Mouse (Mus musculus) retina, postnatal 1 day (tissue): ENCODE measurements around the gene Lman1l.
A peak's percentile ranks its signal among the peaks of the same experiment; 100 is the strongest.

Source experiments
- DNase-seq: peaks from one replicate; pipeline ENCODE4 v3.0.0-alpha.2; 2012

The Lman1l gene

DNA sequence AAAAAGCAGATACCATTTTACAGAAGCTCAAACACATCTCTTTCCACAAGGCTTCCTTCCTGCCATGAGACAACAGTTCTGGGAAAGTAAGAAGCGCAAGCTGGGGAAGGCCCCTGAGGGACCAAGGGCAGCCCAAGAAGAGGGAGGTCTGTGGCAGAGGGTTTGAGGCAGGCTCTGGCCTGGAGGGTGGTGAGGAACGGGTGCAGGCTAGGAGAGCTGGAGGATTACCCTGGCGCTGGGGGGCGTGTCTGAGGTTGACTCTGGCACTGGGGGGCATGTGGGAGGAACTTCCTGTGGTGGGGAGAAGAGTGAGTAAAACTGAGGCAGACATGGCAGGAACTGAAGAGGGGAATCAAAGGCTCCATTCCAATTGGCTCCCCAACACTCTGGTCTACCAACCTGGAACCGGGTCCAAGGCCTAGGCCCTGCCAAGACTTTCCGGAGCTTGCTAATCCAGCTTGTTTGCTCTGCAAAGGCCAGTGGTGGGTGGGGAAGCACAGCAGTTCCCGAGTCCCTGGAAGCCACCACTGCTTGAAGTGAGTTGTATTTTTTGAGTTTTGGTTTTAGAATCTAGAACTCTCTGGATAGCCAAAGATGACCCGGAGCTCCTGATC lies 2.9 kb downstream of the Lman1l start:
- DNase-seq: no peak

DNA sequence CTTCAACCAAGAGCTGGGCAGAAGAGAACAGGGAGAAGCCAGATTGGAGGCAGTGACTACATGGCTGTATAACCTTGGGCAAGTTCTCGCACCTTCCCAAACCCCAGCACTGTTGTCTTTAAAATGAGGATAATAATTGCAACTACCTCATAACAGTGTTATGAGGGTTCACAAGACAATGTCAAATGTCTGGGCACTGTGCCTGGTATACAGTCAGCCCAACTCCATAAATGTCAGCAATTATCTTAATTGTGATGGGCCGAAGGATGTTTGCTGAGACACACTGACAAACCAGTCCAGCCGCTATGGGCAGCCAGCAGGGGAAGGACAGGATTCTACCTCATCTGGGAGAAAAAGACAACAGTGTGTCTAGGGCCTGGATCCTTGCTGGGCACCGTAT lies 5.8 kb downstream of the Lman1l start:
- DNase-seq: no peak

DNA sequence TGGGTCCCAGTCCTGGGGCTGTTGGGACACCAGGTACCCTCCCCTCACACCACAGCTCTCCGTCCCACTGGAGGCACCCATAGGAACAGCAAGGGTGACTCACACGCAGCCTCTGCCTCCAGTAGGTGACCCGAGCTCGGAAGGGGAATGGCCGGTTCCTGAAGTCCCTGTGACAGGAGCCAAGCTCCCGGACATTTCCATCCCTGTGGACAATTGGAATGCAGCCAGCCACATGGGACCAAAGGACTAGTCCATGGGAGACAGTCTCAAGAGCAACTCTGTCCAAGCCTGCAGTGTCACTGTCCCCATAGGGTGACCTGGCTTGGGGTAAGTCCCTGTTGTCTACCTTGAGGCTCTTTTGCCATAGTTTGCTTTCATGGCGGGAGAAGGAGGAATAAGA lies 6.6 kb downstream of the Lman1l start:
- no peak for DNase-seq

DNA sequence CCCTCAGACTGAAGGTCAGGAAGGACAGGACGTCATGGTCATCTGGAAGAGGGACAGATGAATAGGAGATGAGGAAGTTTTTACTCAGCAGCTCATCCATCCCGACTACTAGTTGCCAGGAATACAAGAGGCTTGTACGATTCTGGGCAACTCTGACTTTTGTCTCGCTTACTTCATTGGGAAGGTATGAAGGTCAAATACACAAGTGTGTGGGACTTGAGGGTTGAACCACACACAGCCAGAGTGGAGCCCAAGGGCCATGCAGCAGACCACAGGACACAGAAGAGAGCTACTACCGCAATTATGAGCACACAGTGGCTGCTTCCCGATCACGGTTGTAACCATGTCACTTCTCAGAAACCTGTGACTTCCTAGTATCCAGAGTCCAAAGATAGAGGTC lies 8.0 kb downstream of the Lman1l start:
- DNase-seq: no peak

DNA sequence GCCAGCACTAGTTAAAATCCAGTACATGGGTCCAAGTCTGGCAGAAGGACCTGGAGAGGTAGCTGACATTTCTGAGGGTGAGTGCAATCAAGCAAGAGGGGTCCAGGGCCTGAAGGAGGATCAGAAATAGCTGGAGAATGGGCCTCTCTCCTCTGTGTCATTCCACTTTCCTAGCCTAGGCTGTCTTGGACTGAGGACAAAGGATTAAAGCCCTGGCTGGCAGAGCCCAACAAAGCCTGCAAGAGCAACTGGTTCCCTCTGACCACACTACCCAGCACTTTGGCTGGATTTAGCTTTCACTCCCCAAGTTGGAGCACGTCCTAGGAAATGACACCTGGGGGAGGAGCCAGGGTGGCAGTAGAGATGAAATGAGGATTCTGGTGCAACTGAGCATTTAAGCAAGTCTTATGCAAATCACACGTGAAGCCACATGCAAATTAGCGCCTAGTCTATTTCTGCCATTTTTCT lies 10.2 kb downstream of the Lman1l start:
- DNase-seq: no peak

DNA sequence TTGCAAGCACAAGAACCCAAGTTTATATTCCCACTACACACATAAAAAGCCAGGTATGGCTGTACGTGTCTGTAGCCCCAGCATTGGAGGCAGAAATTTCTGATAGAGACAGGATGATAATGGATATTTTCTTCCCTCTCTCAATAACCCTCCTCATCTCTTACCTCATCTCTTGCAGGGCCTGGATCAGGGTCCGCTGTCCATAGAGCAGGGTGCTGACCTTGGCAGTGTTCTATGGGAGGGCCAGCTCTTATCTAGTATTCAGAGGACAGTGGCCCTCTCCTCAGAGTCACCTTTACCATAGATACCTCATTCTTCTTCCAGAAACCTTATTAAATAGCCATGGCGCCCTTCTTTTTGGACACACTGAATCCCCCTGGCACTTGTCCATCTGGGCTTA lies 10.8 kb downstream of the Lman1l start:
- DNase-seq: no peak

DNA sequence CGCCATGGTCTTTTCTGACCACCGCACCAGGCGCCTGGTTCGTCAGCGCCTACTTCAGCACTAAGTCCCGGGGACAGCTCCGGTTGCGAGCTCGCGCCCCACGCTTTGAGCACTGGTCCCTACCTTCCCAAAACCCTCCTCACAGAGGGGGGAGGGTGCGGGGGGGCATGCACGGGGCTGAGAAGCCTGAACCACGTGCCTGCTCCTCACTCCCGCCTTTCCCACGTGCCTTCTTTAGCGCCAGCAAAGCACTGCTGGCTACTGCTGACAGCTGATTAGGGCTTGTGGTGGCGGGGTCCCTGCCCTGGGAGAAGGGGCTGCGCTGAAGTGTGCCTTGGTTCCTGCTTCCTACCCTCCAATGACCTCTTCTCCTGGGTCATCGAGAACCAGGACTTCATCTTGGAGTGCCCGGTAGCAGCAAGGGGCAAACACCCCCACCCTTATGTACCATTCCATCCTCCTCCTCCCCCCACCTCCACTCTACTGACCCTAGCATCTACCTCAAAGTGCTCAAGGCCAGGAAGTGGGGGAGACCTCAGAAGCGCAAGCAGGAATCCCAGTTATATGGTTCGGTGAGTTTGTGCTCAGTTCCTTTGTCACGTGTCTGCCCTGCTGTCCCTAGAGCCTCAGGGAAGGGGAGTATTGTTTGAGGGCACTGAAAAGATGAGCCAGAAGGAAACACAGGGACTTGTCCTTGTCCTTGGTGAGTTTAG lies 14.3 kb downstream of the Lman1l start, which contains the start of gene Cplx3:
Gene Cplx3 (minus strand): TSS at position 143 of the 713 bp plus-strand sequence.
- peak; percentile 89 for DNase-seq

DNA sequence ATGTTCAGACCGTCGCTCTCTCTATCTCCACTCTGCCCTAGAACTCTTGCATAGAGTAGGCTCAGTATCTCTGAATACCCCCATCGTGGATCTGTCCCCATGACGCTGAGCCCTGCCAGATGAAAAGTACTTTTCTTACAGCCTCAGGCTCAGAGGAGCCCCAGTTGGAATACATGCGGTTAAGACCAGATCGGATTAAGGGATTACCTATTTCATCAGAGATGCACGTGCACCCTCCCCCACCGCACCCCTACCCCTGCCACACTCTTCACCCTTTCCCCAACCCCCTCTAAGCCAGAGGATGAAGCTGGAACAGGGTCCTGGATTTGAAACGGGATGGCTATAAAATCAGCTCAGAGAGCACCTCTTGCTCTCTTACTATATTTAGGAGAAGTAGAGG lies 15.1 kb downstream of the Lman1l start:
- DNase-seq: peak; percentile 84

DNA sequence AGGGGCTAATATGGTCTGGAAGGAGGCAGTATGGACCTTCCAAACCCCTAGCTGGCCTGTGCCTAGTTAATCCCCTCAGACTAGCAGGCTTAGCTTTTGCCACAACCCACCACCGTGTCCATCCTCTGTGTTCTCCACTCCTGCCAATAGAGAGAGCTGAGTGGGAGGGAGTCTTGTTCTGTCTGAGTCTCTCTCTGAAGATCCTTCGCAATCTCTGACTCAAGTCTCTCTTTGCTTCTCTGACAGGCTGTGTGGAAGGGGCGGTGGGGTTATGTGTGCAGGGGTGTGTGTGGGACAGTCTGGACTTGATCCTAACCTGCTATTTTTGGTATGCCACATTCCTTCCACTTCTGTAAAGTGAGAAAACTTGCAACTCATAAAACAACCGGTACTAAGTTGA lies 15.7 kb downstream of the Lman1l start:
- peak; percentile 50 for DNase-seq

DNA sequence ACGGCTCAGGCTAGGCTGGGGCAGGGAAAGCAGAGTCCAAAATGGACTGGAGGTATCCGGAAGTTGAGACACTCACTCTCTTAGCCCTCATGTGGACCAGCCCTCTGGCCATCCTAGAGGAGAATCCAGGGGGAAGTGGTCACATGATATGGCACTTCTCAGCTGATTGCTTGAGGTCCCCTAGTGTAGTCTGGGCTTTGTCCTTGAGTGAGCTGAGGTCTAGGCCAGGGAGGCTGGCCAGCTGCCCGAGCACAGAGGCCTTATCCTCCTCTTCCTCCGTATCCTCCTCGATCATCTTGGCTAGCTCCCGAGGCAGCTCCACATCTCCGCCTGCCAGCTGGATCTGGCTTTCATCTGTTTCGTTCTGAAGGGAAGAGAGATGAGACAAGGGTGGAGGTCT lies 18.5 kb downstream of the Lman1l start:
- no peak for DNase-seq

DNA sequence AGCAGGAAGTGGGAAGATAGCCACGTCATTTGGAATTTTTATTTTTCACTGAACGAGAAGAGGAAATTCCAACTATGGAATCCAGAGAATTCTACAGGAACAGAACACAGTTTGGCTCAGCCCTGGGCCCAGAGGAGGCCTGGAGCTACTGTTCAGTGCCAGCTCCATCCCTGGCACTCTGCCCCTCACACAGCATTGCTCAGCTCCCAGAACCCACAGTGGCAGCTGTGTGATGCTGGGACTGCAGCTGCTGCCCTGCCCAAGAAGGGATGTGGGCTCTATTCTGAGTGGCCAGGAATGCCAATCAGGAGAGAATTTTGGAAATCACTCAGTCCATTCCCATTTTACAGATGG lies 19.2 kb downstream of the Lman1l start:
- DNase-seq: no peak

DNA sequence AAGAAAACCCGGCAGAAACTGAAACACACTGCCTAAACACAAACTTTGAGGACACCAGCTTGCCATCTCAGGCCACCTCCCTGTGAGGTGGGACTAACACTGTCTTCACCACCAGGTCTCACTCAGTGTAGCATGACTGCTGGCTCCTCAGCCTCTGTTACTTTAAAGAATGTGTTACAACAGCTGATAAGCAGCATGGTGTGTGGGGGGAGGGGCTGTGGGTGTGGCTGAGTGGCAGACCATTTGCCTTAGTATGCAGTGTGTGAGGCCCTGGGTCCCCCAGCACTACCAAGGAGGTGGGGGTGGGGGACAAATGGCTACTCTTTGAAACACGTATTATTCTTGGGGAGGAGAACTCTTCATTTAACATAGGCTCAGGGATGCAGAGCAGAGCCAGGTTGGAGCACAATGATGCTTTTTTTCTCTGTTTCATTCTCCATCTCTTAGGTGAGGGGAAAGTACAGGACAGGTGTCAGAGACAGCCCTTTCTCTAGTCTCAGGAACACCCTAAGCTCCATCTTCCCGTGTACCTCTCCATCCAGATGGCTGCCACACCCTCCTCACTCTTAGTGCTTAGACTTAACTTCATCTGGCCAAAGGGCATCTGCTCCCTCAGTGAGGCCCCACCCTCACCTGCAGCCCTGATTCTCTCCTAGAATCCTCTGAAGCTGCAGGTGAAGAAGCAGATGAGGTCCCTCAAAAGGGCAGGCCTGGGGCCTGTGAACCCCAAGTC lies 19.8 kb downstream of the Lman1l start:
- DNase-seq: peak; percentile 44

DNA sequence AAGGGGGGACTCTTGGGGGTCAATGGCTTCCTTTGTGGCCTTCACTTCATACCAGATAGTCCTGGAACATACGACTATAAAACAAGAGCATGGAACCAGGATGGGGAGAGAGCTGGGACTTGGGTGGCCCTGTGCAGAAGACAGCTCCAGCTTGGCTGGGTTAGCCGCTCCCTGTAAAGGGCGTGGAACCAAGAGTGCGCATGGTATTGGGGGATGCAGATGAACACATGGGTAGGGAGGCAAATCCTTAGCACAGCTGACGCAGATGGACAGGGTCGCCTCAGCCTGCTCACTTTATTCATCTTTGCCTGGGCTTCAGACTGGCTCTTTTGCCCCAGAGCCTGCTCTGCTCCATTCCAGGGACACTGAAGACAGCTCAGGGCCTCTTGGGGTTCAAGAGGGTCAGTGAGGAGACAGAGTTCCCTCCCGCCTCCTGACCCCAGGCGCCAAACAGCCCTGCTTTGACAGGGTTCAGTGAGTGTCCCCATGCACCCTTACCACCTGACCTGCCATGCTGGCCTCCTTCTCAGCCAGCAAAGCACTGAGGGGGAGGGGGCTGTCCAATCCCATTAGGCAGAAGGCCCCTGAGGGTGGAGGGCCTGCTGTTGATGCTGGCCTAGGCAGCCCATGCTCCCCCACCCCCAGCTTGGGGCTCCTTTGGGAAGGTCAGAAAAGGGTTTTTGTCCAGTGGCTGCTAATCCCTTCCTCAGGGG lies 21.6 kb downstream of the Lman1l start:
- DNase-seq: peak; percentile 92

DNA sequence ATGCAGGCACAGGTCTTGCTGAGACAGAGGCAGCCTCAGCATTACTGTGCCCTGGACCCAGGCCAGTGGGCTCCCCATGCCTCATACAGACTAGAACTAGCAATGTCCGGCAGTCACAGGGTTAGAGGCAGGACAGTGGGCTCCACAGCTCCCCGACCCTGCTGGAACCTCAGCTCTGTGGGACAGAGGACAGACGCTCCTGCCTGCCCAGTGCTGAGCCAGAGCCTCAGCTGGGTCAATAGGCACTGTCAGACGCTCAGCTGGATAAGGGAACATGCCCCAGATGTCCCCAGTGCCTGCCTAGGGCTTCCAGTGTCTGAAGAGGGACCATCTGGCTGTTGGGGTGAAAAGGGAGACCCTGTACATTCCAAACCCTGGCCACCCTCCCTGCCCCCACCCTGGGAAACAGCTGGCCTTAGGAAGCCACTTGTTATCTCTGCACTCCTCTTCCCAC lies 22.6 kb downstream of the Lman1l start:
- peak; percentile 82 for DNase-seq

DNA sequence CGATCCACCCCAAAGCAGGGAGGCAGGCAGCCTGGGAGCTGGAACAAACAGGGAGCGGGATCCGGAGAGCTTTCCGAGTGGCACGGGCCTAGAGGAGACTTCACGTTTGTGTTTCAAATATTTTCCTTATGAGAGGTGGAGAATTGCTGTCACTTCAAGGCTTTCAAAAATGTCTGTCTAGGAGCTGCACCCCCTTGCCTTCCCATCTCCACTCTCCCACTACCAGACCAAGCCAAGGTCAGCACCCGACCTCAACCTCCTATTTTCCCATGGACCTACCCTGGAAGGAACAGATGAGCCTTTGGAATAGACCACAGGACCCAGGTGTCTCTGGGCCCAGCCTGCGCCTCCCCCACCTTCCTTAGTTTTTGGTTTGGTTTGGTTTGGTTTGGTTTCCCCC lies 23.3 kb downstream of the Lman1l start:
- DNase-seq: no peak

DNA sequence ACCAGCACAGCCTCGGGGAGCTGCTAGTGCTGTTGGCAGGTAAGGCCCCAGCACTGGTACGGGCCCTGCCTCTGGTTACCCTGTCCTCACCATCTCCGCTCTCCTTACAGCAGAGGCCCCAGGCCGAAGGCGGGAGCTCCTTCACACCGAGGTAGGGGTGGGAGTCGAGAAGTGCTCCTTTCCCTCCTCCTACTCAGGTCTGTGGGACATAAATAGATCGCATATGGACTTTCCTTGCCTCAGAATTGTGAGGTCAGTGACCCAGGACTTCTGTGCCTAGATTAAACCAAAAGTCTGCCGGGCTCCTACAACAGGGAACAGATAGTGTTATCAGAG lies 26.4 kb downstream of the Lman1l start:
- no peak for DNase-seq

DNA sequence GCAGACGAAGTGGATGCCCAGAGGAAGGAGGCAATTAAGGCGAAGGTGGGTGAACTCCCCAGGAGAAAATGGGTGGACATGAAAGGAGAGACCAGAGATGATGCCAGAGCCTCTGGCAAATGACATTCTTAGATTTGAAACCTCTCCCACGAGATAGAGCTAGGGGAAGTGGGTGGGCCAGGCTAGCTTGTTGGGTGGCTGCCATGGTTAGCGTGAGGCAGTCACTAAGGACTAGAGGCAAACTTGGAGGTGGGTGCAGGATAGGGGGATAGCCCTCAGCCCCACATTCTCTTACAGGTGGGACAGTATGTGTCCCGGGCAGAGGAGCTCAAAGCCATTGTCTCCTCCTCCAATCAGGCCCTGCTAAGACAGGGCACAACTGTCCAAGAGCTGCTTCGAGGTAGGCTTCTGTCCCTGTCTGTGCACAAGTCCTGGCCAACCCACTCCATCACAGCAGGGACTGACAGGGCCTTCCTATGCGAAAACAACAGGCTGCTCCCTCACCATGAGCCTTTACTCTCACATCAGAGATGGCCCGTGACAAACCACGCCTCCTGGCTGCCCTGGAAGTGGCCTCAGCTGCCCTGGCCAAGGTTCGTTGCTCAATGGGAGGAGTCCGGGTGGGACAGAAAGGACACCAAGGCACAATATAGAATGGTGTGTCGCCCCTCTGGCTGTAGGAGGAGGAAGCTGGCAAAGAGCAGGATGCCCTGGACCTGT lies 27.0 kb downstream of the Lman1l start:
- no peak for DNase-seq

DNA sequence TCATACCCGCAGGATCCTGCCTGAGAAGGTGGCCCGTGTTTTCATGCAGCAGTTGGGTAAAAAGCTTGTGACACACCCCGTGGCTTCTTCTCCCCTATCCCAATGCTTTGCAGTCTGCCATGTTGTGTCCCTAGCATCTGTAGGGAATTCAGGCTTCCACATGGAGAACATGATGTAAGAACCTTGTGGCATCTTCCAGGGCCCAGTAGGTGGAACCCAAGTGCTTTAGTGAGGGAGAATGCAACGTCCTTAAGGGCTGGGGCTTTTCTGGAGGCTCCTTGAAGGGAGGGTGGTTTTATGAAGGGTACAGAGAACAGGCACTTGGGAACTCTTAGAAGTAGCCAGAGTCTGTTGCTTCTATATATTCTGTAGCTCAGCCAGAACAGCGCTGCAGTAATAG lies 29.8 kb downstream of the Lman1l start:
- peak; percentile 66 for DNase-seq

DNA sequence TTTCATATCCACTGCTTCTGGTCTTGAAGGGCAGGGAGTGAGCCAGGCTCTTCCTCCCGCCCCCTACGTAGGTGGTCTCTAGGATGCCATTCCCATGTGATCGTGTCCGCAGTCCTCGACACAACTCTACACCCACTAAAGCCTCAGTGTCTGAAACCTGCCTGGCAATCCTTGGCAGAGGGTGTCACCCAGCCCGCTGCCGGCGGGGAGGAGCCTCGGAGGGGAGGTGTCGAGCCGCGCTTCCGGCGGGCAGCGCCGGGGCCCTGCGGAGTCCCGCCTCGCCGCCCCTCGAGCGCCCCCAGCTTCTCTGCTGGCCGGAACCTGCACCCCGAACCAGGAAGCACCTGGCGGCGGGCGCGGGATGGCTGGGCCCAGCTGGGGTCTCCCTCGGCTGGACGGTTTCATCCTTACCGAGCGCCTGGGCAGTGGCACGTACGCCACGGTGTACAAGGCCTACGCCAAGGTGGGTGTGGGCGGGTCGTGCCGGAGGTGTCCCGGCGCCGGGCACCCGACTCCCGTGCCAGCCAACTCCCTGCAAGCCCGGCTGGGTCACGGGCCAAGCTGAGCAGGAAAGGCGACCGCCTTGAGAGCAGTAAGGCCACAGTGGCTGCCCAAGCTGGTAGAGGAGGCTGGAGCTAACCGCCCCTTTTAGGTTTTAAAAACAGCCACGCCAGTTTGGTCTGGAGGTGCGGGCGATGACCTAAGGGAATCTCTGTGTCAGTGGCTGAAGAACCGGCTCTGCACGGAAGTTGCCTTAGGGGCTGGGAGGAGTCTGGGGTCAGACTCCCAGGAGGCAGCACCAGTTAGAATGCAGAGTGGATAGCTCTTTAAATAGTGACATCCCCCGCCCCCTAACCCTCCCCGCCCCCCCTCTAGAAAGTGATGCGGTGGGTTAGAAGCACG lies 31.1 kb downstream of the Lman1l start, which contains the start of gene Ulk3:
Gene Ulk3 (plus strand): TSS at position 229 of the 903 bp plus-strand sequence.
- peak; percentile 87 for DNase-seq

DNA sequence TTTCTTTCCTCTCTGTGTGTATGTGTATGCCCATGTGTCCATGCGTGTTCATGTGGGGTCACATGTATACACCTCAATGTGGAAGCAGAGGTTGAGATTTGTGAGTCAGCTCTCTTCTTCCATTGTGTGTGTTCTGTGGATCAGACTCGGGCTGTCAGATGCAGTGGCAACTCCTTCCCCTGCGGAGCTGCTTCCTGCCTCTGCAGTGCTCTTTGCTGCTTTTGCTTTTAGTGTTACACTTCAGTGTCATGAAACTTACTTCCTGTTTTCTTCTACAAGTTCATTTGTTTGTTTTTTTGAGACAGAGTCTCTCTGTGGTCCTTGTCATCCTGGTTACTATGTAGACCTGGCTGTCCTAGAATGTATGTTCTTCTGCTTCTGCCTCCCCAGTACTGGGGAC lies 35.6 kb downstream of the Lman1l start:
- DNase-seq: no peak

DNA sequence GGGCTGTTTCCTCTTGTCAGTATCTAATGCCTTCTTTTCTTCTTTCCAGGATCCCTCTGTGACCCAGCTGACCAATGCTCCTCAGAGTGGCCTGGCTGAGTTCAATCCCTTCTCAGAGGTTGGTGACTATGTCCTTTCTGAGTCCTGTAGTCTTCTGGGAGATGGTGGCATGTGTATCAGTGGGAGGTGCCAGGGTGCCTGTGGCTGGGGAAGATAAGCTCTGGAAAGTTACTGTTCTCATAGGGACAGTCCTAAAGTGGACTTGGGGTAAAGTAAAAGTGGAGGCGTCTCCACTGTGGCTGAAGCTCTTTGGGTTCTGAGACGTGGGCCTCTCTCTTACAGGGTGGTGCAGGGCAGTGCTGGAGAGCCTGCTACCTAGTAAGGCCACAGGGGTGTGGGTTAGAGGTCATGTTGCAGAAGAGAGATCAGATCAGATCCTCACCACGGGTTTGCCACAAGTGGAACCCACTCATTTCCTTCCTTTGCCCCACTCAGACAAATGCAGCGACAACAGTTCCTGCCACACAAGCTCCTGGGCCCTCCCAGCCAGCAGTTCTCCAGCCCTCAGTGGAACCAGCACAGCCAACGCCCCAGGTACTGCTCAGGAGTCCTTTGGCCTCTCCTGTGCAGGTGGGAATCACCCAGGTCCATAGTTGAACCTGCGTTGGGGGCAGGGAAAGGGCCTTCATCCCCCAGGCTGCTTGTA lies 43.3 kb downstream of the Lman1l start:
- DNase-seq: no peak
